Comparison of ENCODE assay signal across 22 mouse cellular contexts in the genomic region with DNA sequence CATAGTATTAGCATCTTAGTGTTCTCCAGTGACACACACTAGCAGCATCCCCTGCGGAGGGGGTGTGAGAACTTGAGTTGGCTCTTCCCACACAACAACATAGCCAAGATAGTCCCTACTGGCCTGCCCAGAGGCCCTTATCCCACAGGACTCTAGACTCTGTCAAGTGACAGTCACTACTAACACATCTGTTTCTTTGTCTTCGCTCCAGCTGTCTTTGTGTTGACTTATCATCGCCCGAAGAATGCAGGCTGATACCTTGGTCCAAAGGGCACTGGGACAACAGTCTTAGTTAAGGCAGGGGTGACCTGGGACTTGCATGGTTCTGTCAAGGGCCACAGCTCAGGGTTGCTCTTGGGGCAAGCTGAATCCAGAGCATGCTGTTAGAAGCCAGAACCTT. TPM values are rescaled to one million over a fixed set of nuclear protein-coding genes. Genes with fewer than 3 reads are reported as not detected.
"Had no signal": no experiment of that assay in that cellular context is flagged by ENCODE, and none has a peak within 500 bp of the region (broad histone marks: within the 10 kb centered on the region; RNA-seq: fewer than 3 reads in every experiment).

No protein-coding gene starts in this region.

- H3K9ac ChIP-seq: liver, postnatal 0 days; lung, embryonic 15.5 days; midbrain, embryonic 12.5 days; neural tube, embryonic 13.5 days; neural tube, embryonic 15.5 days had no signal

- DNase-seq: liver, postnatal 0 days; lung, adult 2 months; lung, postnatal 14 days; lung, postnatal 36 days; midbrain, embryonic 14.5 days; retina, postnatal 1 day; right cerebral cortex, adult 18-20 months; right cerebral cortex, postnatal 4 days; spleen, adult 18-20 months; thymus, adult 18-20 months; thymus, postnatal 14 days; thymus, postnatal 36 days had no signal

- H3K27me3 ChIP-seq: lung, embryonic 15.5 days; megakaryocyte, embryonic 14.5 days; midbrain, embryonic 12.5 days; neural tube, embryonic 13.5 days; neural tube, embryonic 15.5 days had no signal

- H3K4me3 ChIP-seq: lung, embryonic 15.5 days; megakaryocyte, embryonic 14.5 days; midbrain, embryonic 12.5 days; myocyte; neural tube, embryonic 13.5 days; neural tube, embryonic 15.5 days had no signal

- H3K36me3 ChIP-seq: lung, embryonic 15.5 days; midbrain, embryonic 12.5 days; neural tube, embryonic 15.5 days had no signal

- H3K4me1 ChIP-seq: lung, embryonic 15.5 days; megakaryocyte, embryonic 14.5 days; midbrain, embryonic 12.5 days; neural tube, embryonic 13.5 days; neural tube, embryonic 15.5 days had no signal

- H3K27ac ChIP-seq: lung, embryonic 15.5 days; macrophage; midbrain, embryonic 12.5 days; neural tube, embryonic 13.5 days; neural tube, embryonic 15.5 days had no signal

- ATAC-seq: liver, postnatal 0 days; lung, postnatal 0 days; midbrain, embryonic 16.5 days had no signal

- H3K4me2 ChIP-seq: lung, embryonic 15.5 days; midbrain, embryonic 12.5 days; neural tube, embryonic 13.5 days; neural tube, embryonic 15.5 days had no signal

- H3K9me3 ChIP-seq: lung, embryonic 15.5 days; neural tube, embryonic 13.5 days; neural tube, embryonic 15.5 days had no signal

RNA-seq across cellular contexts. Expression of a gene that starts 16.9 kb away (rescaled TPM):
- total RNA-seq: megakaryocyte progenitor cell, adult 5-6 weeks had no signal
- polyA plus RNA-seq: macrophage had no signal
